Mouse (Mus musculus): ENCODE measurements around the gene Tbc1d2.

- no peak for TF ChIP-seq CTCF (IDR thresholded peaks at IDR 0.05; ENCODE audit: extremely low read depth, insufficient read length, insufficient replicate concordance, low read depth, low read length)
- TF ChIP-seq POLR2A (IDR thresholded peaks at IDR 0.05; ENCODE audit: low read depth, low read length), result no peak
Measured at GRCm38 (mm10) chr4:46649161-46649560, 848 bp downstream of the Tbc1d2 start.
